Mouse (Mus musculus): ENCODE data around the gene Sema4c. TPM values are rescaled to one million over a fixed set of nuclear protein-coding genes. Genes with fewer than 3 reads are reported as not detected.

Sema4c gene
- polyA plus RNA-seq, 1 experiment from 2014 or later = 29.4 TPM

GRCm38 (mm10) chr1:36552506-36552905 is 5.6 kb downstream of the Sema4c start:
- H3K36me3 ChIP-seq = peaks cover 68% of the 10 kb centered on the region
- no peak overlapping the region for H3K4me2 ChIP-seq (replicated peaks)
- ATAC-seq (ENCODE audit: insufficient number of reproducible peaks, insufficient read depth, low FRiP score, low TSS enrichment) = no peak
- H3K4me3 ChIP-seq = no peak overlapping the region
- 90% methylated on average over 16 of the region's 16 CpGs for WGBS
- no peaks in the 10 kb centered on the region for H3K9me3 ChIP-seq
- no peak overlapping the region for H3K27ac ChIP-seq
- H3K9ac ChIP-seq = no peak overlapping the region
- H3K27me3 ChIP-seq = no peaks in the 10 kb centered on the region
- peaks cover 46% of the 10 kb centered on the region for H3K4me1 ChIP-seq

GRCm38 (mm10) chr1:36551904-36552303 is 6.2 kb downstream of the Sema4c start:
- H3K27me3 ChIP-seq = no peaks in the 10 kb centered on the region
- peaks cover 48% of the 10 kb centered on the region for H3K4me1 ChIP-seq
- H3K36me3 ChIP-seq = peaks cover 68% of the 10 kb centered on the region
- 85% methylated on average over 17 of the region's 17 CpGs for WGBS
- no peak overlapping the region for H3K9ac ChIP-seq
- H3K9me3 ChIP-seq = no peaks in the 10 kb centered on the region
- no peak overlapping the region for H3K4me2 ChIP-seq (replicated peaks)
- H3K27ac ChIP-seq = no peak overlapping the region
- H3K4me3 ChIP-seq = no peak overlapping the region
- ATAC-seq (ENCODE audit: insufficient number of reproducible peaks, insufficient read depth, low FRiP score, low TSS enrichment) = no peak

- no peaks in the 10 kb centered on the region for H3K9me3 ChIP-seq
- peaks cover 67% of the 10 kb centered on the region for H3K36me3 ChIP-seq
- no peak overlapping the region; the same call in 1 of the 2 replicates for H3K9ac ChIP-seq
- 77% methylated on average over 20 of the region's 20 CpGs for WGBS
- no peak overlapping the region for H3K4me2 ChIP-seq (replicated peaks)
- no peak overlapping the region for H3K4me3 ChIP-seq
- no peak for ATAC-seq (ENCODE audit: insufficient number of reproducible peaks, insufficient read depth, low FRiP score, low TSS enrichment)
- H3K4me1 ChIP-seq = peaks cover 52% of the 10 kb centered on the region
- H3K27me3 ChIP-seq = no peaks in the 10 kb centered on the region
- H3K27ac ChIP-seq = 0 out of 2 replicates have a peak overlapping the region, but pooled peaks have one; percentile 74
Observed at GRCm38 (mm10) chr1:36550075-36550863, 7.9 kb downstream of the Sema4c start.

GRCm38 (mm10) chr1:36549491-36549890 is 8.7 kb downstream of the Sema4c start:
- Histone ChIP-seq H3K9me3 (no peaks in the 10 kb centered on the region), H3K27me3 (no peaks in the 10 kb centered on the region), H3K4me3 (no peak overlapping the region), H3K9ac (peak overlapping the region; percentile 24; the same call in 1 of the 2 replicates), H3K27ac (peak overlapping the region; percentile 74; the same call in 1 of the 2 replicates), H3K4me2 (replicated peaks) (0 out of 2 replicates have a peak overlapping the region, but pooled peaks have one; percentile 9), H3K4me1 (peaks cover 45% of the 10 kb centered on the region), H3K36me3 (peaks cover 60% of the 10 kb centered on the region)
- ATAC-seq (ENCODE audit: insufficient number of reproducible peaks, insufficient read depth, low FRiP score, low TSS enrichment) = no peak
- 86% methylated on average over 18 of the region's 18 CpGs for WGBS

- Histone ChIP-seq H3K4me3 (no peak overlapping the region), H3K4me2 (replicated peaks) (0 out of 2 replicates have a peak overlapping the region, but pooled peaks have one; percentile 9), H3K9ac (0 out of 2 replicates have a peak overlapping the region, but pooled peaks have one; percentile 19), H3K9me3 (no peaks in the 10 kb centered on the region), H3K4me1 (peaks cover 39% of the 10 kb centered on the region), H3K36me3 (peaks cover 52% of the 10 kb centered on the region), H3K27me3 (no peaks in the 10 kb centered on the region), H3K27ac (peak overlapping the region; percentile 74; the same call in 1 of the 2 replicates)
- ATAC-seq (ENCODE audit: insufficient number of reproducible peaks, insufficient read depth, low FRiP score, low TSS enrichment) = no peak
- 45% methylated on average over 7 of the region's 8 CpGs for WGBS
Observed at GRCm38 (mm10) chr1:36548771-36549170, 9.4 kb downstream of the Sema4c start.

GRCm38 (mm10) chr1:36547981-36548598 is 10.1 kb downstream of the Sema4c start:
- Histone ChIP-seq H3K4me1 (peaks cover 39% of the 10 kb centered on the region), H3K36me3 (peaks cover 46% of the 10 kb centered on the region), H3K27ac (peak overlapping the region; percentile 74), H3K9me3 (no peaks in the 10 kb centered on the region), H3K27me3 (no peaks in the 10 kb centered on the region), H3K9ac (no peak overlapping the region), H3K4me3 (no peak overlapping the region), H3K4me2 (replicated peaks) (no peak overlapping the region)
- 27% methylated on average over 9 of the region's 9 CpGs for WGBS
- no peak for ATAC-seq (ENCODE audit: insufficient number of reproducible peaks, insufficient read depth, low FRiP score, low TSS enrichment)

- Histone ChIP-seq H3K9me3 (no peaks in the 10 kb centered on the region), H3K36me3 (peaks cover 36% of the 10 kb centered on the region), H3K27ac (peak within 1 kb of the TSS; percentile 80), H3K4me3 (peak within 1 kb of the TSS; percentile 68), H3K4me1 (peaks cover 39% of the 10 kb centered on the region), H3K9ac (peak within 1 kb of the TSS; percentile 70), H3K4me2 (replicated peaks) (peak within 1 kb of the TSS; percentile 72), H3K27me3 (no peaks in the 10 kb centered on the region)
- WGBS = under 1% methylated on average over 43 of the region's 43 CpGs
- peak; percentile 95 for ATAC-seq (ENCODE audit: insufficient number of reproducible peaks, insufficient read depth, low FRiP score, low TSS enrichment)
Observed at GRCm38 (mm10) chr1:36546888-36547471, 11.2 kb downstream of the Sema4c start, which contains the start of gene Ankrd39. Ankrd39 (minus strand) TSS chr1:36547445.

- no peak for ATAC-seq (ENCODE audit: insufficient number of reproducible peaks, insufficient read depth, low FRiP score, low TSS enrichment)
- Histone ChIP-seq H3K36me3 (peaks cover 36% of the 10 kb centered on the region), H3K27ac (no peak overlapping the region), H3K27me3 (no peaks in the 10 kb centered on the region), H3K4me1 (peaks cover 39% of the 10 kb centered on the region), H3K4me2 (replicated peaks) (peak overlapping the region; percentile 72), H3K4me3 (peak overlapping the region; percentile 68), H3K9ac (peak overlapping the region; percentile 70; the same call in 1 of the 2 replicates), H3K9me3 (no peaks in the 10 kb centered on the region)
- WGBS = 71% methylated on average over 19 of the region's 19 CpGs
Observed at GRCm38 (mm10) chr1:36545845-36546600, 12.1 kb downstream of the Sema4c start.

GRCm38 (mm10) chr1:36545382-36545781 is 12.8 kb downstream of the Sema4c start:
- peaks cover 39% of the 10 kb centered on the region for H3K4me1 ChIP-seq
- no peak for ATAC-seq (ENCODE audit: insufficient number of reproducible peaks, insufficient read depth, low FRiP score, low TSS enrichment)
- peaks cover 34% of the 10 kb centered on the region for H3K36me3 ChIP-seq
- no peaks in the 10 kb centered on the region for H3K27me3 ChIP-seq
- no peak overlapping the region for H3K4me2 ChIP-seq (replicated peaks)
- no peak overlapping the region for H3K4me3 ChIP-seq
- H3K9ac ChIP-seq = no peak overlapping the region
- no peak overlapping the region for H3K27ac ChIP-seq
- no peaks in the 10 kb centered on the region for H3K9me3 ChIP-seq
- 74% methylated on average over 2 of the region's 2 CpGs for WGBS

GRCm38 (mm10) chr1:36542925-36543324 is 15.2 kb downstream of the Sema4c start:
- Histone ChIP-seq H3K27me3 (no peaks in the 10 kb centered on the region), H3K4me1 (peaks cover 17% of the 10 kb centered on the region), H3K9ac (no peak overlapping the region), H3K4me3 (no peak overlapping the region), H3K36me3 (peaks cover 34% of the 10 kb centered on the region), H3K9me3 (no peaks in the 10 kb centered on the region), H3K4me2 (replicated peaks) (no peak overlapping the region), H3K27ac (no peak overlapping the region)
- ATAC-seq (ENCODE audit: insufficient number of reproducible peaks, insufficient read depth, low FRiP score, low TSS enrichment) = no peak
- 91% methylated on average over 9 of the region's 9 CpGs for WGBS

GRCm38 (mm10) chr1:36541844-36542243 is 16.3 kb downstream of the Sema4c start:
- H3K27me3 ChIP-seq = no peaks in the 10 kb centered on the region
- ATAC-seq (ENCODE audit: insufficient number of reproducible peaks, insufficient read depth, low FRiP score, low TSS enrichment) = no peak
- peaks cover 34% of the 10 kb centered on the region for H3K36me3 ChIP-seq
- H3K9ac ChIP-seq = no peak overlapping the region
- no peak overlapping the region for H3K4me2 ChIP-seq (replicated peaks)
- no peak overlapping the region for H3K4me3 ChIP-seq
- 95% methylated on average over 16 of the region's 16 CpGs for WGBS
- no peak overlapping the region for H3K27ac ChIP-seq
- H3K4me1 ChIP-seq = peaks cover 11% of the 10 kb centered on the region; the same call in 1 of the 2 replicates
- no peaks in the 10 kb centered on the region for H3K9me3 ChIP-seq

Measured in embryonic facial prominence, embryonic 12.5 days (tissue).